Mouse (Mus musculus): ENCODE measurements around the gene Tpte. TPM values are rescaled to one million over a fixed set of nuclear protein-coding genes. Genes with fewer than 3 reads are reported as not detected.

Tpte gene
- polyA plus RNA-seq, 1 experiment from 2014 or later, result not detected

GRCm38 (mm10) chr8:22389874-22390273 is 106.6 kb downstream of the Tpte start:
- Histone ChIP-seq H3K4me2 (ENCODE audit: low read length) (no peak overlapping the region), H3K9me3 (ENCODE audit: control insufficient read depth, low read length) (no peaks in the 10 kb centered on the region), H3K36me3 (ENCODE audit: control insufficient read depth, insufficient read depth) (no peaks in the 10 kb centered on the region), H3K4me1 (replicated peaks; ENCODE audit: control insufficient read depth, insufficient read depth, low read length) (no peaks in the 10 kb centered on the region), H3K27me3 (replicated peaks; ENCODE audit: control insufficient read depth, insufficient read depth, low read length) (no peaks in the 10 kb centered on the region), H3K27ac (ENCODE audit: low read length) (no peak overlapping the region), H3K4me3 (replicated peaks; ENCODE audit: low read length) (no peak overlapping the region), H3K9ac (replicated peaks; ENCODE audit: low read depth, low read length) (no peak overlapping the region)
- no peak for ATAC-seq
- WGBS, result 78% methylated on average over 10 of the region's 10 CpGs

DNA sequence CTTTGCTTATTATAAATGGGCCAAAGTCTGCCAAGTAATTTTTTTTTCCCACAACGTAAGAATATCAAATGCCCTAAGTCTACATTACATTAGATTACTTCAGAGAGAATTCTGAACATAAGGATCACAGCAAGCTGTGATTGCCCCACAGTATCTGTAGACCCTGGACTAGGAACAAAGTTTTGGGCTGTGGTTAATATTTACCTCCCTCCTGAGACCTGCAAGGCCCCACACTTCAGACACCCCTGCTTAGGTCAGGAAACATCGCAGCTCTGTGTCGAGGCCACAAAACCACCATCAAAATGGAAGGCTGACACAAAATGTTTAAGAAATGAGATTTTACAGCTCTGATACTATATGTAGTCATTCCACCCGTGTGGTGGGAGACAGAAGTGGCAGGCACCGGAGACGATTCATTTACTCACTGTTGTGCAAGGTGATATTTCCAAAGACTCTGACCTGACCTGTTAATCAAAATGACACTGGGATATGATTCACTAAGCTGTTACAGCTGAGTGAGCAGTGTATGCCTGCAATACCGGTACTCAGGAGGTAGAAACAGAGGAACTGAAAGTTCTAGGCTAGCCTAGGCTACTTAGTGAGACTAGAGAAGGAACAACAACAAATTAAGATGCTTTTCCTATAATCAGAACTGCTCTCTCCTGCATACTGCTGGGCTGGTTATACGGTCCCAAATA is 107.7 kb downstream of the Tpte start:
- Histone ChIP-seq H3K9me3 (ENCODE audit: control insufficient read depth, low read length) (no peaks in the 10 kb centered on the region), H3K4me3 (replicated peaks; ENCODE audit: low read length) (no peak overlapping the region), H3K27ac (ENCODE audit: low read length) (no peak overlapping the region), H3K4me1 (replicated peaks; ENCODE audit: control insufficient read depth, insufficient read depth, low read length) (no peaks in the 10 kb centered on the region), H3K36me3 (ENCODE audit: control insufficient read depth, insufficient read depth) (no peaks in the 10 kb centered on the region), H3K27me3 (replicated peaks; ENCODE audit: control insufficient read depth, insufficient read depth, low read length) (no peaks in the 10 kb centered on the region), H3K4me2 (ENCODE audit: low read length) (no peak overlapping the region), H3K9ac (replicated peaks; ENCODE audit: low read depth, low read length) (no peak overlapping the region)
- WGBS, result 92% methylated on average over 8 of the region's 8 CpGs
- no peak for ATAC-seq

GRCm38 (mm10) chr8:22394471-22394870 is 111.2 kb downstream of the Tpte start:
- H3K27ac ChIP-seq (ENCODE audit: low read length), result no peak overlapping the region
- H3K9me3 ChIP-seq (ENCODE audit: control insufficient read depth, low read length), result no peaks in the 10 kb centered on the region
- H3K27me3 ChIP-seq (replicated peaks; ENCODE audit: control insufficient read depth, insufficient read depth, low read length), result no peaks in the 10 kb centered on the region
- peaks cover 12% of the 10 kb centered on the region for H3K4me1 ChIP-seq (replicated peaks; ENCODE audit: control insufficient read depth, insufficient read depth, low read length)
- 90% methylated on average over 4 of the region's 4 CpGs for WGBS
- no peaks in the 10 kb centered on the region for H3K36me3 ChIP-seq (ENCODE audit: control insufficient read depth, insufficient read depth)
- H3K4me3 ChIP-seq (replicated peaks; ENCODE audit: low read length), result no peak overlapping the region
- no peak overlapping the region for H3K4me2 ChIP-seq (ENCODE audit: low read length)
- no peak overlapping the region for H3K9ac ChIP-seq (replicated peaks; ENCODE audit: low read depth, low read length)
- no peak for ATAC-seq

DNA sequence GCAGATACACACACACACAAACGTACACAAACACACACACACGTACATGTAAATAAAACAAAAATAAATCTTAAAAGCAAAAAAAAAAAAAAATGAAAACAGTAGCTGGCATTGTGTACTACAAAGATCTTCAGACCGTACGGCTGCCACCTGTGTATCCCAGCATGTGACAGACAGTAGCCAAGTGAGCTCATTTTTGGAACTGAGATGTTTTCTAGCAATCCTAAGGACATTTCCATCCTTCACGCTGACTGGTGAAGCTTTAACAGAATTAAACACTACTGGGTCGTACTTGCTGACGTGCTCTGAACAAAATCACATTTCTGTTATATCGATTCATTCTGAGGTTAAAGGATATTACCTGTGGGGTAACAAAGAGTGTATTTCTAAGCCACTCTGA is 112.0 kb downstream of the Tpte start:
- no peak overlapping the region for H3K4me2 ChIP-seq (ENCODE audit: low read length)
- 95% methylated on average over 8 of the region's 8 CpGs for WGBS
- H3K4me3 ChIP-seq (replicated peaks; ENCODE audit: low read length), result no peak overlapping the region
- H3K4me1 ChIP-seq (replicated peaks; ENCODE audit: control insufficient read depth, insufficient read depth, low read length), result peaks cover 12% of the 10 kb centered on the region
- no peaks in the 10 kb centered on the region for H3K27me3 ChIP-seq (replicated peaks; ENCODE audit: control insufficient read depth, insufficient read depth, low read length)
- H3K36me3 ChIP-seq (ENCODE audit: control insufficient read depth, insufficient read depth), result no peaks in the 10 kb centered on the region
- H3K9ac ChIP-seq (replicated peaks; ENCODE audit: low read depth, low read length), result no peak overlapping the region
- no peak for ATAC-seq
- no peak overlapping the region for H3K27ac ChIP-seq (ENCODE audit: low read length)
- no peaks in the 10 kb centered on the region for H3K9me3 ChIP-seq (ENCODE audit: control insufficient read depth, low read length)

- Histone ChIP-seq H3K36me3 (ENCODE audit: control insufficient read depth, insufficient read depth) (no peaks in the 10 kb centered on the region), H3K4me2 (ENCODE audit: low read length) (peak overlapping the region; percentile 88), H3K4me3 (replicated peaks; ENCODE audit: low read length) (peak overlapping the region; percentile 86), H3K9me3 (ENCODE audit: control insufficient read depth, low read length) (no peaks in the 10 kb centered on the region), H3K9ac (replicated peaks; ENCODE audit: low read depth, low read length) (peak overlapping the region; percentile 74), H3K27ac (ENCODE audit: low read length) (peak overlapping the region; percentile 15; the same call in 1 of the 2 replicates), H3K4me1 (replicated peaks; ENCODE audit: control insufficient read depth, insufficient read depth, low read length) (peaks cover 12% of the 10 kb centered on the region), H3K27me3 (replicated peaks; ENCODE audit: control insufficient read depth, insufficient read depth, low read length) (no peaks in the 10 kb centered on the region)
- WGBS, result 0% methylated on average over 13 of the region's 13 CpGs
- ATAC-seq, result no peak
These were observed 114.5 kb downstream of the Tpte start for GRCm38 (mm10) chr8:22397811-22398141.

DNA sequence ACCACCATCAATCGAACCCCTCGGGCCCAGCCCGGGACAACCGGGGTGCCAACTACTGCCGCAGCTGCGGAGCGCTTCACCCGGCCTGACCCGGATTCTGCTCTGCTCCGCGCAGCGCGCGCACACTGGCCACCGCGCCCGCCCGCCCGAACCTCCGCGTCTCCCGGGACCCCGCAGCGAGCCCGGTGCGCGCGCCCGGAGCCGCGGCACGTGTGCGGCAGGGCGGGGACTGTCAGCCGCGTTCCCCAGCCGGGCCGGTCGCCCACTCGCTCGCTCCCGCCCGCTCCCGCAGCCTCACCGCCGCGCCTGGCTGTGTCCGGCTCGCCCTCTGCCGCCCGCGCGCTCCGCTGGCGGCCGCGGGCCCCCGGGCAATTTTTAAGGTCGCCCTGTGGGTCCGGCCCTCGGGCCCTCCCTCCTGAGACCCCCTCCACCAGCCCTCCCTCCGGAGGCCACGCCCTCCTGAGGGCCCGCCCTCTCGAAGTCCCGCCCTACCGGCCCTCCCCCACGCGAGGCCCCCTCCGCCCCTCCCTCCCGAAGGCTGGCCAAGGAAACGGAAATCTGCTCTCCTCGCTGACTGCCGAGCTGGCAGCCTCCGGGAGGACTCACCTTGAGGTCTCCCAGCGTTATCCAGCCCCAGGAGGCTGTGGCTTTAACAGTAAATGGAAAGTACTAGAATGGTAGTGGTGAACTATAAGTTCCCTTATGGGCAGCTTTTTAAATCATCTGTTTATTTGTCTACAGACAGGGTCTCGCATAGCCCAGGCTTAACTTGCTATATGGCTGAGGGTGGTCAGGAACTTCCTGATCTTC is 115.1 kb downstream of the Tpte start, which contains the start of gene Slc25a15:
TSS of gene Slc25a15 (minus strand) at position 456 of the 810 bp plus-strand sequence.
- peak within 1 kb of the TSS; percentile 88 for H3K4me2 ChIP-seq (ENCODE audit: low read length)
- H3K4me1 ChIP-seq (replicated peaks; ENCODE audit: control insufficient read depth, insufficient read depth, low read length), result peaks cover 12% of the 10 kb centered on the region
- under 1% methylated on average over 62 of the region's 77 CpGs for WGBS
- peak within 1 kb of the TSS; percentile 86 for H3K4me3 ChIP-seq (replicated peaks; ENCODE audit: low read length)
- H3K9ac ChIP-seq (replicated peaks; ENCODE audit: low read depth, low read length), result peak within 1 kb of the TSS; percentile 74
- ATAC-seq, result peak; percentile 95
- no peaks in the 10 kb centered on the region for H3K9me3 ChIP-seq (ENCODE audit: control insufficient read depth, low read length)
- H3K27ac ChIP-seq (ENCODE audit: low read length), result peak within 1 kb of the TSS; percentile 73
- no peaks in the 10 kb centered on the region for H3K27me3 ChIP-seq (replicated peaks; ENCODE audit: control insufficient read depth, insufficient read depth, low read length)
- H3K36me3 ChIP-seq (ENCODE audit: control insufficient read depth, insufficient read depth), result no peaks in the 10 kb centered on the region

DNA sequence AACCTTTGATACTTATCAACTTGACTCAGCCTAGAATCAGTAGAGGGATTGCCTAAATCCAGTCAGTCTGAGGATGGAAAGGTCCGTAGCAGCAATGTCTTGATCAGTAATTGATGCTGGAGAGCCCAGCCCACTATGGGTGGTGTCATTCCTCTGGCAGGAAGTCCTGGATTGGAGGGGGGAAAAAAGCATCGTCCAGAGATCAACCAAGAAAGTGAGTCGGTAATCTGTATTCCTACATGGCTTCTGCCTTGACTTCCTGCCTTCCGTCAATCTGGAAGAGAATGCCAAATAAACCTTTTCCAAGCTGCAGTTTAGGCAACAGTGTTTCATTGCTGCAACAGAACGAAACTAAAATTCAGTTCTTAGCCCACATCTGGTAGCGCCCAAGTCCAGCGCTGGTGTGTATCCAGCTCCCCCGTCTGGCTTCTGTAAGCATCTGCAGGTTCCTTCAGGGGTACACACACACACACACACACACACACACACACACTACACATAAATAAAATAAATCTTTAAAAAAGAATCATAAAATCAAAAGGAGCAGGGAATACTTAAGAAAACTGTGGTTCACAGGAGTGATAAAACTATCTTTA is 116.1 kb downstream of the Tpte start:
- Histone ChIP-seq H3K27ac (ENCODE audit: low read length) (no peak overlapping the region; the same call in 1 of the 2 replicates), H3K27me3 (replicated peaks; ENCODE audit: control insufficient read depth, insufficient read depth, low read length) (no peaks in the 10 kb centered on the region), H3K9me3 (ENCODE audit: control insufficient read depth, low read length) (no peaks in the 10 kb centered on the region), H3K4me3 (replicated peaks; ENCODE audit: low read length) (peak overlapping the region; percentile 86), H3K4me2 (ENCODE audit: low read length) (peak overlapping the region; percentile 88), H3K4me1 (replicated peaks; ENCODE audit: control insufficient read depth, insufficient read depth, low read length) (peaks cover 12% of the 10 kb centered on the region), H3K9ac (replicated peaks; ENCODE audit: low read depth, low read length) (no peak overlapping the region), H3K36me3 (ENCODE audit: control insufficient read depth, insufficient read depth) (no peaks in the 10 kb centered on the region)
- no peak for ATAC-seq
- 89% methylated on average over 8 of the region's 8 CpGs for WGBS

- no peaks in the 10 kb centered on the region for H3K36me3 ChIP-seq (ENCODE audit: control insufficient read depth, insufficient read depth)
- no peak for ATAC-seq
- H3K27ac ChIP-seq (ENCODE audit: low read length), result no peak overlapping the region
- no peak overlapping the region for H3K9ac ChIP-seq (replicated peaks; ENCODE audit: low read depth, low read length)
- H3K9me3 ChIP-seq (ENCODE audit: control insufficient read depth, low read length), result no peaks in the 10 kb centered on the region
- H3K4me3 ChIP-seq (replicated peaks; ENCODE audit: low read length), result no peak overlapping the region
- H3K27me3 ChIP-seq (replicated peaks; ENCODE audit: control insufficient read depth, insufficient read depth, low read length), result no peaks in the 10 kb centered on the region
- H3K4me2 ChIP-seq (ENCODE audit: low read length), result no peak overlapping the region
- H3K4me1 ChIP-seq (replicated peaks; ENCODE audit: control insufficient read depth, insufficient read depth, low read length), result peaks cover 12% of the 10 kb centered on the region
- WGBS, result 85% methylated on average over 4 of the region's 4 CpGs
These were observed 117.4 kb downstream of the Tpte start for GRCm38 (mm10) chr8:22400593-22400992.

GRCm38 (mm10) chr8:22403235-22403634 is 120.0 kb downstream of the Tpte start:
- WGBS, result 88% methylated on average over 2 of the region's 2 CpGs
- H3K9me3 ChIP-seq (ENCODE audit: control insufficient read depth, low read length), result no peaks in the 10 kb centered on the region
- H3K27me3 ChIP-seq (replicated peaks; ENCODE audit: control insufficient read depth, insufficient read depth, low read length), result no peaks in the 10 kb centered on the region
- H3K27ac ChIP-seq (ENCODE audit: low read length), result no peak overlapping the region
- no peak overlapping the region for H3K4me2 ChIP-seq (ENCODE audit: low read length)
- no peaks in the 10 kb centered on the region for H3K36me3 ChIP-seq (ENCODE audit: control insufficient read depth, insufficient read depth)
- no peak overlapping the region for H3K9ac ChIP-seq (replicated peaks; ENCODE audit: low read depth, low read length)
- H3K4me1 ChIP-seq (replicated peaks; ENCODE audit: control insufficient read depth, insufficient read depth, low read length), result peaks cover 6% of the 10 kb centered on the region
- H3K4me3 ChIP-seq (replicated peaks; ENCODE audit: low read length), result no peak overlapping the region
- ATAC-seq, result no peak

Measured in forebrain, embryonic 16.5 days (tissue).